Mouse (Mus musculus) layer of hippocampus, postnatal 10 days (tissue): ENCODE measurements around the gene Mpdu1. TPM values are rescaled to one million over a fixed set of nuclear protein-coding genes. Genes with fewer than 3 reads are reported as not detected.
"Not testable (repeated sequence)": the region's sequence is repeated elsewhere in the genome, so short reads cannot be mapped to it uniquely, and the experiment has no call there.

Source experiments
- DNase-seq, 2 experiments: peaks; one replicate each; pipeline ENCODE4 v3.0.0; 2021; ENCODE audit warnings: low spot score in 2 of 2
- microRNA-seq, 2 experiments: library from miRNA; unstranded; fragments of <30 nt; microRNA quantifications; one replicate each; pipeline ENCODE4 v1.2.0; 2021
- total RNA-seq, 2 experiments: library from RNA; stranded (reverse); gene quantifications; 2 replicates each; pipeline ENCODE4 v1.2.3; 2021

The Mpdu1 gene
- total RNA-seq, 2 experiments from 2014 or later: 85.9 to 89.9 TPM

DNA sequence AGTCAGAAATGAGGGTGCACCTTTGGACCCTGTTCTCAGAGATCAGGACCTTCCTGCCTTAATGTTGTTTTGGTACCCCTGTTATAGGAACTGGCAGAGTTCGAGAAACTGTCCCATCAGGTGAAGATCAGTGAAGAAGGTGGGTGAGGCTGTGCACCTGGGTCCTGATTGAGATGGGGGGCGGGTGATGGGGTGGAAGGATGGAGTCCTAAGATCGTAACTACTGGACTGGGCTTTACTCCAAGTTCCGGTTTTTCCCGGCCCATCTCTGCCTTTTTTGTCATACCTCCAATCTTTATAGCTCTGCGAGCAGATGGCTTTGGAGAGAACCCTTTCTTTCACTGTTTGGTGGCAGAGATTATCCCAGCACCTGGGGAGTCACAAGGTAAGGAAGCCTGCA lies 40.0 kb downstream of the Mpdu1 start:
- DNase-seq: peak in 1 of 2 experiments; percentile 24

DNA sequence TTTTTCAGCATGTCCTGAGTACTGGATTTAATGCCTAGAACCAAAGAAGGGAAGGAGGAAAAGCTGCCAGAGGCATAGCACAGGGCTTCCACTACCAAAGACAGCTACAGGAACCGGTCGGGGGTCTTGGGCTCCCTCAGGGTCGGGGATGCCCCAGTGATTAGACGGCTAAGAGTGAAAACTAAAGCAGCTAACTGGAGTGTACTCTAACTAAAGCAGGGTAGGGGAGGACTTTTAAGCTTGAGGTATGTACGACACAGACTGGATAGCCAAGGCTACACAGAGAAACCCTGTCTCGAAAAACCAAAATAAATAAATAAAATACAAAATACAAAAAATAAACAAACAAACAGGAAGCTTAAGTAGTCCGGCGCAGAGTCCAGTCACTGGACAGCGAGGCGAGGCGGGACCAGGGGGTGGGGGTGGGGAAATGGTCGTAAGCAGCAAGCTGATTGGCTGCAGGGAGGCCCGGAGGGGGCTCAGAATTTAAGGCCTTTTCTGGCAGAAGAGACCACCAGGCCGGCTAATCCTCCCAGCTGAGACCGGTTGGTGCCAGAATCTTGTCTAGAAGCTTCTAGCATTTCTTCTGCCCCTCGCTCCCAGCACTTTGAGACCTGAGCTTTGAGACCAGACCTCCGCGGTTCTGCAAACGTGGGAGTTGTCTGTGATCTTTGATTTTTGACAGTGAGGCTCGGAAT lies 40.7 kb downstream of the Mpdu1 start, which contains the start of gene Sat2:
Gene Sat2 (plus strand): TSS at position 454 of the 698 bp plus-strand sequence.
- peak; percentile 65 to 69 for DNase-seq

DNA sequence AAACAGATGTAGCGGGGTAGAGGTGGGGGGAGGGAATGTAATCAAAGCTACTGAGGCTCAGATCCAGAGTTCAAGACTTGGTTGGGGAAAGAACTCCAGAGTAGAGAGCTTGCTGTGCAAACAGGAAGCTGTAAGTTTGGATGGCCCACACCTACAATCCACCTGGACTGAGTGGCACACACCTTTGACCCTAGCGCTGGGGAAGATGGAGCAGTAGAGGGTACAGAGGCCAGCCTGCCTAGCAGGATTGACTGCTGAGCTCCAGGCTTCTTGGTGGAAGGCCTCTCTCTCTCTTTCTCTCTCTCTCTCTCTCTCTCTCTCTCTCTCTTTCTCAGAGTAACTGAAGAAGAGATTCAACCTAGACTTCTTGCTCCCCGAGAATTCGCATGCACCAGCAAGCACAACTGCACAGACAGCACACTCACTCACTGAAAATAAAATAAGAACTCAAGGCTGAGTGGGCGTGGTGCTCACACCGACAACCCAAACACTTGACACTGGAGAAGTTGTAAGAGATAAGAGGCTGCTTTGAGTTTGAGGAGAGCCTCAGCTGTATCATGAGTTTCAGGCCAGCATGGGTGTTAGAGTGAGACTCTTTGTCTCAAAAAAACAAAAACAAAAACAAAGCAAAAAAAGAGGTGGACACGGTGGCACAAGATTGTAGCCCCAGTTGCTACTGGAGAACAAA lies 41.9 kb downstream of the Mpdu1 start:
- DNase-seq: no peak

DNA sequence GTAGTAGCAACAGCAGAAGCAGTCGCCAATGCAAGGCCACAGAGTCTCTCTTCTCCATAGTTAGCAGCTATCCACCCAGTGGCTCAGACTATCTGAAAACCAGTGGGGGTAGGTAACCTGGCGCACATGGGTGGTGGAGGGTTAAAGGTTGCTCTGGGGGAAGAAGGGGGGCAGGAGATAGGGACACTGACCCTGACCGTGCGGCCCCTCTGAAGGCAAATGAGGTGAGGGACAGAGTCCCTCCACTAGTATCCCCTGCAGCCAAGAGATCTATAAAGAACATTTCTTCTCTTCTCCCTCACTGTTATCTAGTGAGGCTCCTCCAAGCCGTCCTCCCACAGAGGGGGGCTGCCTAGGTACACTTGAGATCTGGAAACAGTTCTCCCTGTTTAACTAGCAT lies 44.6 kb downstream of the Mpdu1 start, which contains the start of gene Shbg:
Gene Shbg (minus strand): TSS at position 101 of the 400 bp plus-strand sequence.
- DNase-seq: no peak

DNA sequence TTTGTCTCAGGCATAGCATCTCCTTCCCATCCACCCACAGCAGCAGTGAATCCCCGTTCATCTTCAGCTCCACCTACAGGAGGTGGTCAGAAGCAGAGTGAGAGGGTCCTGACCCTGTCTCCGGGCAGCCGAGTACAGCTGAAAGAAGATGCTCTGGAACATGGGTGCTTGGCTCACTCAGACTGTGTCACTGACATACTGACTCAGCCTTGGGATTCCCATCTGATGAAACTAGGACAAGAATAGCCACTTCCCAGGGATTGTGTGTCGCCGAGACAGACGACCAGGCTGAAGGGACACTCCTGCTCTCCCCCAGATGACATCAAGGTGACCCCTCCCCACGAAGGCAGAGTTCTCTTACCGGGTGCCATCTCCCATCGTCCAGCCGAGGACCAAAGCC lies 45.7 kb downstream of the Mpdu1 start:
- no peak for DNase-seq

- DNase-seq: not testable (repeated sequence)
Observed at GRCm38 (mm10) chr11:69614257-69614588, 48.2 kb downstream of the Mpdu1 start.

DNA sequence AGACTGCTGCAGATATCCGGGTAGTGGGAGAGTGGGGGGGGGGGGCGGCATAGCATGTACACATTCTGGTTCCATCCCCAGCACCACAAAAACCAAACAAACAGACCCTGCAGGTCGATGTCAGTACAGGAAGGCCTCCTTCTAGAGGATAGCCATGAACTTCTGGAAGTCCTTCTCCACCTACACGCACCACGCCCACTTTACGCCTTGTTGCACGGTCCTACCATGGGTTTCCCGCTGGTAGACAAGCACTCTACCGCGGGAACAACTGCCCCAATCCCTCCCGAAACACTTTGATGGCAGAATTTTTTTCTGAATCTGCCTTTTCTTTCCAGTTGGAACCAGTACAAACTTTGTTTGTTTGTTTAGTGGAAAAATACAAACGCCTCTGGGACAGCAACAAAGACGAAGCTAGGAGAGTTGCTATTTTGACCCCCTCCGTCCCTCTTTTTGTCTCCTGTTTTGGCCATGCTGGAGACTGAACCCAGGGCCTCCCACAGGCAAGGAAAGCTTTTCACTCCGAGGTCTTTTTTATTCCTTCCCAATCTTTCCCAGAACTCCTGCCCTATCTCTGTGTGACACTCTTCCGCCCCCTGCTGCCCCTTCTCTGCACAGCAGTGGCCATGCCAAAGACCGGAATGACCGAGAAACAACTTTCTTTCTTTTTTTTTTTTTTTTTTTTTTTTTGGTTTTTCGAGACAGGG lies 48.7 kb downstream of the Mpdu1 start:
- DNase-seq: peak; percentile 89 to 90

DNA sequence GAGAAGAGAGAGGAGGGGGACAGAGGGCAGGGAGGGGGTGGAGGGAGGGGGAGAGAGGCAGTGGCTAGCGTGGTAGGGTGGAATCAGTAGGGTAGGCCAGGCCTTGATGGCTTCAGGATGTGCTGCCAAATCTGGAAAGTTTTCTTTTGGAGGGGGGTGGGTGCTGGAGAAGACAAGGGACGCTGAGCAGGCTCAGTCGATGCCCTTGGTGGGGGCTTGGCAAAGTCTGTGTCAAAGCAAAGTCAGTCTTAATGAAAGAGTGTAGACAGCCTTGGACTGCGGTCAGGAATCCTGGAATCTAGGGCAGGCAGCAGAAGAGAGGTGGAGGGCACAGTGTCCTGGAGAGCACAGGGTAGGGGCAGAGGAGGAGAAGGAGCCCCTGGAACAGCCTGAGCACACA lies 51.5 kb downstream of the Mpdu1 start:
- DNase-seq: no peak

DNA sequence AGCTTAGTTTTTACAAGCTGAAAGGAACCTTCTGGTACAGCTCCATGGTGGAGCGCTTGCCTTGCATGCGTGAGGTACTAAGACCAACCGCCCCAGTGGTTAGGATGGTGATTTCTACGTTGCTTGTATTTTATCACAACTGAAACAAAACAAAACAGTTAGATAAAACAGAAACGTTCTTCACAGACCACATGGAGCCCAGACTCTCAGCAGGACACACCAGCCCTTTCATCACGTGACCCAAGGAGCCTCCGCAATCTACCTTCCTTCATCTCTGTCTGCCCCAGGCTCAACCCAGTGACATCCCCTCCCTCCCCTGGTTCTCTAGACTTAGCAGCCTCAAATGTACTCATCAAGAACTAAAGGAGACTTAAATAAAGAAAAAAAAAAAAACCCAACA lies 53.0 kb downstream of the Mpdu1 start:
- DNase-seq: no peak

GRCm38 (mm10) chr11:69608525-69608924 lies 53.9 kb downstream of the Mpdu1 start:
- DNase-seq: no peak

DNA sequence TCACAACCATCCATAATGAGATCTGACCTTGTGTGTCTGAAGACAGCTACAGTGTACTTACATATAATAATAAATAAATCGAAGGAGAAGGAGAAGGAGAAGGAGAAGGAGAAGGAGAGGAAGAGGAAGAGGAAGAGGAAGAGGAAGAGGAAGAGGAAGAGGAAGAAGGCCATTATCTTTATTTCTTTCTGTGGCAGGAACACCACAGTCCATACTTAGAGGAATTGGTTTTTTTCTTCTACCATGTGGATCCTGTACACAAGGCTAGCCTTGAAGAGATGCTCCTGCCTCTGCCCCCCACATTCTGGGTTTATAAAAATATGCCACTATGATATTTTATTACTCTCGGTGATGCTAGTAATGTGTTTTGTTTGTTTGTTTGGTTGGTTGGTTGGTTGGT lies 55.6 kb downstream of the Mpdu1 start:
- DNase-seq: no peak

Small RNA genes within 50 kb of the gene (microRNA-seq; reads per million reads assigned to microRNA genes)
- gene Mir1934: 6.9 to 7.6 reads per million in 2 experiments
- gene Mir467f: 0 reads per million in 2 experiments

Other genes starting within 250 kb of the Mpdu1 start
- 10 to 100 TPM; 47.0 to 50.5 TPM for gene Kdm6b, start 249.0 kb downstream of the Mpdu1 start, total RNA-seq
- gene Dnah2, start 113.5 kb downstream of the Mpdu1 start, total RNA-seq: 1 to 10 TPM; 8.0 to 8.6 TPM
- 100 to 1,000 TPM; 203 to 217 TPM for gene Efnb3, start 102.4 kb downstream of the Mpdu1 start, total RNA-seq
- 10 to 100 TPM in 1 of 2 experiments, 1 to 10 TPM in 1; 7.7 to 10.6 TPM for gene Wrap53, start 82.4 kb downstream of the Mpdu1 start, total RNA-seq
- 10 to 100 TPM; 31.4 to 31.8 TPM for gene Trp53, start 82.3 kb downstream of the Mpdu1 start, total RNA-seq
- gene Atp1b2, start 56.7 kb downstream of the Mpdu1 start, total RNA-seq: 100 to 1,000 TPM; 456 to 463 TPM
- not detected for gene Shbg, start 44.7 kb downstream of the Mpdu1 start, total RNA-seq
- gene Sat2, start 40.6 kb downstream of the Mpdu1 start, total RNA-seq: 10 to 100 TPM; 15.0 to 17.1 TPM
- 100 to 1,000 TPM in 1 of 2 experiments, 10 to 100 TPM in 1; 99.2 to 103 TPM for gene Fxr2, start 29.7 kb downstream of the Mpdu1 start, total RNA-seq
- not detected for gene Sox15, start 7.3 kb downstream of the Mpdu1 start, total RNA-seq
- gene Cd68, start 3.5 kb upstream of the Mpdu1 start, total RNA-seq: 10 to 100 TPM in 1 of 2 experiments, 1 to 10 TPM in 1; 8.4 to 11.5 TPM
- 100 to 1,000 TPM; 492 to 501 TPM for gene Eif4a1, start 9.8 kb upstream of the Mpdu1 start, total RNA-seq
- 10 to 100 TPM; 88.0 to 98.7 TPM for gene Senp3, start 19.4 kb upstream of the Mpdu1 start, total RNA-seq
- 1 to 10 TPM; 1.1 to 1.2 TPM for gene Tnfsf13, start 23.1 kb upstream of the Mpdu1 start, total RNA-seq
- gene Tnfsf12, start 33.2 kb upstream of the Mpdu1 start, total RNA-seq: 1 to 10 TPM; 6.7 to 8.3 TPM
- under 1 TPM; 0.69 to 0.76 TPM for gene Tnfsfm13, start 33.5 kb upstream of the Mpdu1 start, total RNA-seq
- gene Polr2a, start 96.0 kb upstream of the Mpdu1 start, total RNA-seq: 10 to 100 TPM; 55.6 to 59.4 TPM
- gene Slc35g3, start 99.3 kb upstream of the Mpdu1 start, total RNA-seq: under 1 TPM in 1 of 2 experiments, not detected in 1; 0.22 TPM
- 10 to 100 TPM; 69.7 to 72.8 TPM for gene Zbtb4, start 103.3 kb upstream of the Mpdu1 start, total RNA-seq
- 1 to 10 TPM; 1.1 to 1.6 TPM for gene Chrnb1, start 133.3 kb upstream of the Mpdu1 start, total RNA-seq
- 10 to 100 TPM; 26.8 to 26.9 TPM for gene Fgf11, start 139.2 kb upstream of the Mpdu1 start, total RNA-seq
- not detected for gene Tmem102, start 143.0 kb upstream of the Mpdu1 start, total RNA-seq
- not detected for gene Gm39566, start 152.7 kb upstream of the Mpdu1 start, total RNA-seq
- gene Spem2, start 155.8 kb upstream of the Mpdu1 start, total RNA-seq: not detected
- gene Spem1, start 159.5 kb upstream of the Mpdu1 start, total RNA-seq: under 1 TPM; 0.34 to 0.54 TPM
- gene Nlgn2, start 175.1 kb upstream of the Mpdu1 start, total RNA-seq: 100 to 1,000 TPM; 227 to 245 TPM
- 100 to 1,000 TPM; 148 to 153 TPM for gene Tmem256, start 175.9 kb upstream of the Mpdu1 start, total RNA-seq
- 10 to 100 TPM; 31.2 to 37.7 TPM for gene Plscr3, start 183.7 kb upstream of the Mpdu1 start, total RNA-seq
- gene Tnk1, start 196.1 kb upstream of the Mpdu1 start, total RNA-seq: under 1 TPM in 1 of 2 experiments, not detected in 1; 0.25 TPM
- not detected for gene Tmem95, start 215.4 kb upstream of the Mpdu1 start, total RNA-seq
- under 1 TPM; 0.85 TPM for gene Kctd11, start 218.8 kb upstream of the Mpdu1 start, total RNA-seq
- gene Acap1, start 232.9 kb upstream of the Mpdu1 start, total RNA-seq: under 1 TPM; 0.16 to 0.21 TPM
- gene 2810408A11Rik, start 238.3 kb upstream of the Mpdu1 start, total RNA-seq: 1 to 10 TPM; 2.4 to 2.5 TPM
- gene Neurl4, start 238.4 kb upstream of the Mpdu1 start, total RNA-seq: 100 to 1,000 TPM; 127 to 146 TPM